ENCODE assay signal across 28 mouse cellular contexts in the genomic region with DNA sequence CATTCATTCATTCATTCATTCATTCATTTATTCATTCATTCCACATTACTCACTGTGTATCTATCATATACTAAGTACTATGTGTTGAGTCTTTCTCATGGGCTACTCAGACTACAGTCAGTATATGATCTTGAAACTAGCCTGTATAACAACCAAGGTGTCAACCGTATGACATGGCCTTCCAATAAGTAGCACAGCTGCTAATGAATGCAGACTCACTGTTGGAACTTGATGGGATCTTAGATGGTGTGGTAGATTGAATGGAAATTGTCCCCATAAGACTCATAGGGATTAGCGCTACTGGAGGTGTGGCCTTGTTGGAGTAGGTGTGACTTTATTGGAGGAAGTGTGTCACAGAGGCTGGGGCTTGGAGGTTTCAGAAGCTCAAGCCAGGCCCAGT. TPM values are rescaled to one million over a fixed set of nuclear protein-coding genes. Genes with fewer than 3 reads are reported as not detected.
"Had no signal": no experiment of that assay in that cellular context is flagged by ENCODE, and none has a peak within 500 bp of the region (broad histone marks: within the 10 kb centered on the region; RNA-seq: fewer than 3 reads in every experiment).

No protein-coding gene starts in this region.

- ATAC-seq: forebrain, embryonic 13.5 days; forebrain, embryonic 14.5 days; forebrain, embryonic 15.5 days; forebrain, embryonic 16.5 days; forebrain, postnatal 0 days had no signal

- H3K9ac ChIP-seq: embryonic facial prominence, embryonic 12.5 days; embryonic facial prominence, embryonic 13.5 days; embryonic facial prominence, embryonic 15.5 days; forebrain, embryonic 12.5 days; forebrain, embryonic 13.5 days; forebrain, embryonic 15.5 days; forebrain, postnatal 0 days had no signal

- H3K9me3 ChIP-seq: embryonic facial prominence, embryonic 12.5 days; embryonic facial prominence, embryonic 13.5 days; embryonic facial prominence, embryonic 15.5 days; forebrain, embryonic 10.5 days; forebrain, embryonic 12.5 days; forebrain, embryonic 13.5 days; forebrain, embryonic 15.5 days had no signal

- H3K4me2 ChIP-seq: embryonic facial prominence, embryonic 12.5 days; embryonic facial prominence, embryonic 13.5 days; embryonic facial prominence, embryonic 15.5 days; forebrain, embryonic 12.5 days; forebrain, embryonic 13.5 days; forebrain, embryonic 15.5 days had no signal

- DNase-seq: cerebellum, adult 2 months; cerebellum, adult 8-10 months; cerebellum, adult 9-10 months; cerebellum, adult 9-11 months; cerebellum, postnatal 10 days; cerebellum, postnatal 14 days; cerebellum, postnatal 25 days; cerebellum, postnatal 36 days; embryo, embryonic 11 days; forebrain, postnatal 0 days; gastrocnemius, adult 2 months; gastrocnemius, postnatal 10 days; gastrocnemius, postnatal 14 days; gastrocnemius, postnatal 25 days; gastrocnemius, postnatal 36 days; heart, adult 18-20 months; heart, adult 2 months had no signal

- H3K27ac ChIP-seq: embryonic facial prominence, embryonic 10.5 days; embryonic facial prominence, embryonic 12.5 days; embryonic facial prominence, embryonic 13.5 days; embryonic facial prominence, embryonic 15.5 days; forebrain, embryonic 10.5 days; forebrain, embryonic 12.5 days; forebrain, embryonic 13.5 days; forebrain, embryonic 15.5 days; gastrocnemius, adult 2 months; heart, adult 2 months had no signal

- H3K36me3 ChIP-seq: embryonic facial prominence, embryonic 10.5 days; embryonic facial prominence, embryonic 12.5 days; embryonic facial prominence, embryonic 13.5 days; embryonic facial prominence, embryonic 15.5 days; forebrain, embryonic 10.5 days; forebrain, embryonic 12.5 days; forebrain, embryonic 15.5 days had no signal

- H3K27me3 ChIP-seq: embryonic facial prominence, embryonic 12.5 days; embryonic facial prominence, embryonic 13.5 days; embryonic facial prominence, embryonic 15.5 days; forebrain, embryonic 12.5 days; forebrain, embryonic 13.5 days; forebrain, embryonic 15.5 days had no signal

- H3K4me3 ChIP-seq: embryonic facial prominence, embryonic 10.5 days; embryonic facial prominence, embryonic 12.5 days; embryonic facial prominence, embryonic 13.5 days; embryonic facial prominence, embryonic 15.5 days; erythroblast, embryonic 14.5 days; forebrain, embryonic 10.5 days; forebrain, embryonic 12.5 days; forebrain, embryonic 13.5 days; forebrain, embryonic 15.5 days; gastrocnemius, adult 2 months; heart, adult 2 months had no signal

- H3K4me1 ChIP-seq: embryonic facial prominence, embryonic 10.5 days; embryonic facial prominence, embryonic 12.5 days; embryonic facial prominence, embryonic 13.5 days; embryonic facial prominence, embryonic 15.5 days; forebrain, embryonic 10.5 days; forebrain, embryonic 12.5 days; forebrain, embryonic 13.5 days; forebrain, embryonic 15.5 days had no signal

RNA-seq across cellular contexts. Expression of a gene that starts 38.8 kb away (rescaled TPM):
- polyA plus RNA-seq: erythroblast, embryonic 14.5 days had no signal
